Mouse (Mus musculus) Patski (cell line): ENCODE measurements around the gene Clasp1. TPM values are rescaled to one million over a fixed set of nuclear protein-coding genes. Genes with fewer than 3 reads are reported as not detected.

Source experiments
- ATAC-seq: fragments of 100-300 bp; one replicate; pipeline ENCODE4 v1.8.0; 2021
- CTCF ChIA-PET: fragments of 350-600 bp; sonication (Branson Sonifier 250); formaldehyde crosslinking; loops from one replicate; lab custom pipeline; 2022; ENCODE audit warnings: inconsistent platforms; lab: Charles Lee
- POLR2A ChIA-PET: fragments of 350-600 bp; sonication (Branson Sonifier 250); formaldehyde crosslinking; loops from one replicate; lab custom pipeline; 2022; ENCODE audit warnings: antibody characterized with exemption, inconsistent platforms; lab: Charles Lee
- DNase-seq: peaks from one replicate; pipeline ENCODE4 v3.0.0-alpha.2; 2011; ENCODE audit warnings: low read depth, low spot score
- H3K27me3 ChIP-seq: fragments of 371-371 bp; one replicate; pipeline ENCODE4 v1.5.1; 2021
- CTCF ChIP-seq: fragments of 100-300 bp; IDR thresholded peaks from one replicate; pipeline ENCODE4 v1.5.1; 2021
- in situ Hi-C: fragments of 300-500 bp; cut with MboI; formaldehyde crosslinking; loops from 3 replicates; pipeline ENCODE4 v1.11.1; 2018; ENCODE audit warnings: low pct_unique_long_range_greater_than_20kb, mixed read lengths
- polyA plus RNA-seq: library from polyadenylated mRNA; unstranded; gene quantifications from one replicate; pipeline ENCODE4 v1.2.3, GENCODE M21; 2021

The Clasp1 gene
- 39.0 TPM for polyA plus RNA-seq

DNA sequence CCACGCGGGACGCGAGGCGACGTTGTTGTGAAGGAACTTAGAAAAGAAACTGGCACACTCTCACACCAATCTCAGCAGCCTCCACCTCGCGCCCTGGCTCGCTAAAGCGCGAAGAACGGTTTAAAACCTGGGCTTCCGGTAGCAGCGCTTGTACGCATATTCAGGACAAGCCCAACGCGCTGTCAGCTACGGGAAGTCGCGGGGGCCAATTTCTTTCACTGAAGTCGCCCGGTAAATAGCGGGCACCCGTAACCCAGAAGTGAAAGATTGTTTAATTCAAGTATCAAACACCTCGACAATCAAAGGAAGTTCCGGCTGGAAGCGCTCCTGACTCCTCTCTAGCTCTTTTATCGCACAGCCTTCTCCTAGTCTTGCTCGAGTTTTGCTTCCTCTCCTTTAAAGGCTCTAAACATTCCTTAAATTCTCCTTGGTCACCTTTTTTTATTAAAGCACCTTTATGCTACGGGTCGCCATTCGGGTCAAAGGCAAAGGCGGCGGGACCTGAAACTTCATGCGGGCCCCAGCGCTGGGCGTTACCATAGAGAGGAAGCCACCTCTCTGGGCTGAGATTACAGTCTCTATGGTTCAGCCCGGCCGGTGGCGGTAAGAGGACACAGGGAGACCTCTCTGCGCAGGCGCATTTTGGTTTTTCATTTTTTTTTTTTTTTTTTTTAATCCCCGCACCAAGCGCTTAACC is at the start of gene Clasp1:
Gene Clasp1, plus strand, starts transcription at position 302 of the 697 bp plus-strand sequence.
- no peak for TF ChIP-seq CTCF
- in situ Hi-C loops: no loop called here
- CTCF ChIA-PET: interaction anchor here (1.1 kb wide), 1 partner anchor 88 kb away, joined by 3 read pairs; no protein-coding TSS in a partner anchor
- POLR2A ChIA-PET: interaction anchor here (0.8 kb wide), 2 partner anchors 46 to 68 kb away, joined by 3 read pairs; no protein-coding TSS in a partner anchor
- DNase-seq (peak; percentile 82), ATAC-seq (peak; percentile 84)
- no peaks in the 10 kb centered on the region for H3K27me3 ChIP-seq

DNA sequence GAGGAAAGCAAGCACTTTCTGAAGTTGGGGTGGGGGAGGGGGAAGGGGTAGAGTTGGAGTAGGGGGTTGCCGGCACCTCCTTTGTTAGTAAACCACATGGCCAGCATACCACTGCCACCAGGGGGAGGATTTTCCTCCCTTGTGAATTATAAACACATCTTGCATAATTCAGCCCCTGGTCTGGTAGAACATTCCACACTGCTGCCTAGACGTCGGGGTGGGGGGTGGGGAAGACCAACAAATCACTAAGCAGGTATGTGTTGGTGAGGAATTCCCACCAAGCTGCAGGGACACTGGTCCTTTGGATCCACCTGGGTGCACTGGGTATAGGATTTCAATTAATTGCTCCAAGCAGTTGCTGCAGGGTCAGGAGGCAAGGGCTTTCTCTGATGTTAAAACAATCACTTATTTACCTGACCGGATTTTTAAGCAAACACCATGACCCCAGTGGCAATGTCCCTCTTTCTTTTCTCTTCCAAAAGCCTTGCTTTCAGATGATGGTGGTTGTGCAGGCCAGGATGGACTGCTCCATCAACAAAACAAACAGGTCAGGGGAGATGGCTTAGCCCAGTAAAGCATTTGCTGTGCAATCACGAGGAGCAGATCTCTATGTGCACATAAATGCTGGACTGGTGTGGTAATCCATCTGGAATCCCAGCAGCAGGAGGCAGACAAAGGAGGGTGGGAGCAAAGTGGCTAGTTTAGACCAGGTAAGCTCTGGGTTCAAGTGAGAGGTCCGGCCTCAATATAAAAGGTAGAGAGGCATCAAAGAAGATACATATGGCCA is 45.0 kb upstream of the Clasp1 start:
- POLR2A ChIA-PET: interaction anchor here (0.6 to 1.4 kb wide), 2 partner anchors 11 to 45 kb away, joined by 3 read pairs; partner anchors contain the start of gene Clasp1
- in situ Hi-C loops: loop anchor here (25.0 kb wide), 1 partner anchor 718 kb away; the partner anchor contains the start of gene Gli2
- CTCF ChIA-PET: interaction anchor here (2.1 kb wide), 1 partner anchor 115 kb away, joined by 8 read pairs; no protein-coding TSS in a partner anchor
- no peak for TF ChIP-seq CTCF
- DNase-seq: peak; percentile 17
- H3K27me3 ChIP-seq: no peaks in the 10 kb centered on the region
- ATAC-seq: peak; percentile 91

DNA sequence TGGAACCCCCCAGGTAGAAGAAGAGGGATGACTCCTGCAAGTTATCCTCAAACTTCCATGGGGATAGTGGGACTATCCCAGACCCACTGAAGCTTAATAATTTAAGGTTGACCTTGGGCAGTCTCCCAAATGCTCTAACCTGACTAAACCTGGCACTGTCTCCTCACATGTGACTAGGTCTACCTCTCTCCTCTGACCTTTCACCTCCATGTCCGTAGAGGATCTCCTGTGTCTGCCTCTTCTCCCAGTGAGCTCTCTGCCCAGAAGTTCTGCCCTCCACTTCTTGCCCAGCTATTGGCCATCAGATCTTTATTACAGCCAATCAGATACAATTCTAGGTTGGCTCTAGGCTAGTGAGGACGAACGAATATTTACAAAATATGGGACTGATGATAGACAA is 38.9 kb upstream of the Clasp1 start:
- no peak for TF ChIP-seq CTCF
- in situ Hi-C loops: loop anchor here (25.0 kb wide), 1 partner anchor 712 kb away; the partner anchor contains the start of gene Gli2

DNA sequence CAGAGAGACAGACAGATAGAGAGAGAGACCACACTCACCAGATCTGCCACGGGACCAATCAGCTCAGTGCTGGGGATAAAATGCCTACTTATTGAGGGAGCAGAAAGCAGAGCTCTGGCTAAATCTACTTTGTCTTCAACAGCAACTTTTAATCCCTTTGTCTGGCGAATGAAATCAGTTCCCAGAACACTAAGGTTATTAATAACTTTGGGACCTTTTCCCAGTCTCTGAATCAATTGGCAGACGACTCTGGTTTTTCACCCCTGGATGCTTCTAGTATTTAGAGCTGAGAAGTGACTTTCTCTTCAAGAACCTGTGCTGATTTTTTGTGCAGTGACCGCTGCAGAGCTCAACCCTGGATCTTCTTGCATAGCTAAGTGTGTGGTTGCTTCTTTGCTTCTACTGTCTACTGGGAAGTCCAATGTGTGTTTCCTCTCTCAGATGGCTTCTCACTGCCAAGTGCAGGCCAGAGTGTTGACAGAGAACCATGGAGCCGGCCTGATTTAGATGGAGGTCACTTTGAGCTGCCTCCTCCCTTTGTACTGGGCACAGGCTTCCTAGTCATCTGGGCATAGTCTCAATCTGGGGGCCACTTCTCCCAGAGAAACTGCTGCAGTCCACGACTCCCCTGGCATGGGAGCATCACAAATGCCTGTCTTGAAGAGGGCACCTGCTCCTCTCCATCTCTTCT is 29.6 kb upstream of the Clasp1 start:
- H3K27me3 ChIP-seq: no peaks in the 10 kb centered on the region
- ChIA-PET CTCF (interaction anchor here (0.6 to 1.5 kb wide), 6 partner anchors 9 to 134 kb away, joined by 3 to 4 read pairs (median 3); no protein-coding TSS in a partner anchor), POLR2A (interaction anchor here (1.2 kb wide), 2 partner anchors 11 to 21 kb away, joined by 3 to 5 read pairs; no protein-coding TSS in a partner anchor)
- ATAC-seq (peak; percentile 45), DNase-seq (peak; percentile 33)
- no peak for TF ChIP-seq CTCF
- in situ Hi-C loops: no loop called here

More for the DNA sequence above, 38.9 kb upstream of the Clasp1 start:
- ChIA-PET CTCF (interaction anchor here (1.1 to 1.3 kb wide), 2 partner anchors 9 to 143 kb away, joined by 3 to 4 read pairs; no protein-coding TSS in a partner anchor), POLR2A (no interaction called here)
- ATAC-seq (no peak), DNase-seq (no peak)
- no peaks in the 10 kb centered on the region for H3K27me3 ChIP-seq

DNA sequence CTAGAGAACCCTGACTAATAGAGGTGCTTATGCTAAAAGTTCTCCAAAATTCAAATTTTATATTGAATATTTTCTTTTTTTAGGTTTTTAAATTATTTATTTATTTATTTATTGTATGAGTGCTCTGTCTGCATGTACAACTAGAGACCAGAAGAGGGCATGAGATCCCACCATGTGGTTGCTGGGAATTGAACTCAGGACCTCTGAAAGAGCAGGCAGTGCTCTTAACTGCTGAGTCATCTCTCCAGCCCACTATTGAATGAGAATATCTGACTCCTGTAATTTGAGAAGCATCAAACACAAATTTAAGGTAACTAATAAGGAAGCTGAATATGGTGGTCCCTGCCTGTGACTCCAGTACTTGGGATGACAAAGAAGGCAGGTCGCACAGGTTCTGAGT is 20.9 kb upstream of the Clasp1 start:
- ChIA-PET POLR2A (interaction anchor here (1.2 kb wide), 1 partner anchor 20 kb away, joined by 5 read pairs; no protein-coding TSS in a partner anchor), CTCF (interaction anchor here (0.8 to 1.7 kb wide), 7 partner anchors 11 to 392 kb away, joined by 3 to 8 read pairs (median 4); no protein-coding TSS in a partner anchor)
- H3K27me3 ChIP-seq: no peaks in the 10 kb centered on the region
- in situ Hi-C loops: no loop called here
- ATAC-seq (no peak), DNase-seq (no peak)
- TF ChIP-seq CTCF: peak; percentile 62

DNA sequence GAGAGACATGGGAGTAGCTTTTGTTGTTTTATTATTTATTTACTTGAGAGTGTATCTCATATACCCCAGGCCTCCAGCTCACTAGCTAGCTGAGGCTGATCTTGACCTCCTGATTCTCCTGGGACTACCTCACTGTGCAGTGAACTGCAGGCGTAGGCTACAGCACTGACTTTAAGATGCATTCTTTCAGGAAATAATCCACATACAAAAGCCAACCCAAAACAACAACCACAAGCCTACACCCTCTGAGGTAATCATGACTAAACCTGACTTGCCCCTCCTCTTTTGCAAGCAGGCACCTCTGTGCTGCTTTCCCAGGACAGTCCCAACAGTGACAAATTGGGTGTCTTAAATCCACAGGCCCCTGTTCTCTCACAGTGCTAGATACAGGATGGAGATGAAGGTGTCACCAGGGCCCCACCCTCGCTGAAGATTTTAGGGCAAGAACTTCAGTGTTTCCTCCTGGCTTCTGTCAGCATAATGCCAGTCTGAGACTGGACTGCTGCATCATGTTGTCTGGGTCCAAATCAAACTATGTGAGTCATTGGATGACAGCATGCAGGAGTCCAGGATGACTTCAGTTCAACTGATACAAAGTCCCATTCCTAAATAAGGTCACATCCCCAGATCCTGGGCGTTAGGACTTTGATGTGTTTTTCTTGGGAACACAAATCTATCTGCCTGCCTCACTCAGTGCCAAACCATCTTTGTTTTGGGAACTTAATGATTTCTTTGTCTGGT is 20.0 kb upstream of the Clasp1 start:
- ChIA-PET CTCF (interaction anchor here (0.8 to 1.7 kb wide), 7 partner anchors 12 to 391 kb away, joined by 3 to 8 read pairs (median 4); no protein-coding TSS in a partner anchor), POLR2A (interaction anchor here (1.2 to 1.4 kb wide), 2 partner anchors 10 to 19 kb away, joined by 5 read pairs; no protein-coding TSS in a partner anchor)
- DNase-seq (no peak), ATAC-seq (peak; percentile 77)
- in situ Hi-C loops: no loop called here
- H3K27me3 ChIP-seq: no peaks in the 10 kb centered on the region
- TF ChIP-seq CTCF: no peak

DNA sequence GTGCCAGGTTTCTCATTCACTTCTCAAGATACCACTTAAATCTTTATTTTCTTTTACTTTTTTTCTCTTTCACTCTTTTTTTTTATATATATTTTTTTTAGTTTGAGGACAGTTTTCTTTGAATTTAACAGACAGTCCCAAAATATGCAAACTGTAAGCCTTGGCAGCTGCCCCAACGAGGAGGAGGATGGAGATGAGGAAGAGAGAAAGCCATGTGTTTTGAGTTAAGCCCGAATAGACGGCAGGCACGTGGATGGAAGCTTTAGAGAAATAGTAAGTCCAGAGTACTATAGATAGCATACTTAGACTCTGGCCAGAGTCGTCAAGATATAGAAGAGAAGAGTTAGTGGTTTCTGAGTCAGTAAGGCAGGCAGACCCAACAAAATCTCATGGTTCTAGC is 11.1 kb upstream of the Clasp1 start:
- no peaks in the 10 kb centered on the region for H3K27me3 ChIP-seq
- POLR2A ChIA-PET: no interaction called here
- ATAC-seq (no peak), DNase-seq (no peak)
- no peak for TF ChIP-seq CTCF
- in situ Hi-C loops: no loop called here
- CTCF ChIA-PET: no interaction called here

DNA sequence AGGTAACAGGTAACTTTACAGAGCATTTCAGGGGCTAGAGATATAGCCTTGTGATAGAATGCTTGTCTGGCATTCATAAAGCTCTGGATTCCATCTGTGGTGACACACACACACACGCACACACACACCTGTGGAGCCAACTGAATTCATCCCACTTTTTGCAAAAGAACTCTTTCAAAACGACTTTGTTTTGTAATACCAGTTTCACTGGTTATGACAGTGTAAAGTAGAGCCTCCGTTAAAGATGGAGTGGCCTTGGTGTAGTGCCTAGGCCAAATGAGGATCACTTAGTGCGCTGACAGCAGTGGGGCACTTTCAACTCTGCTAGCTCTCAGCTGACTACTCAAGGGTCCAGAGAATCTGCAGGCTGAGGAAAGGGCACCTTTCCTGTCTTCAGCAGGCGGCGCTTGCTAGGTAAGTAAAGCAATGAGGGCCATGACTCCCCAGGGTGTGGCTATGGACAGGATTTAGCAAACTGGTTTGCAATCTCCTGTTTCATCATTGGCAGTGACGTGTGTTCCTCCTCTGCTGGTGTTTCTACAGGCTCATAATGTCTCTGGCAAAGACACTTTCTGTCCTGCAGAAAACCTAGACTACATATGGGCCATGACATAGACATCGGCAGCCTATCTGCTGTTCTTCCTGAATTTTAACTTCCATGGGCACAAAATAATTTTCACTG is 8.6 kb upstream of the Clasp1 start:
- POLR2A ChIA-PET: interaction anchor here (1.0 kb wide), 1 partner anchor 21 kb away, joined by 3 read pairs; no protein-coding TSS in a partner anchor
- DNase-seq: no peak
- H3K27me3 ChIP-seq: no peaks in the 10 kb centered on the region
- no peak for ATAC-seq
- in situ Hi-C loops: no loop called here
- CTCF ChIA-PET: interaction anchor here (0.8 kb wide), 1 partner anchor 21 kb away, joined by 3 read pairs; no protein-coding TSS in a partner anchor
- no peak for TF ChIP-seq CTCF
